Mouse (Mus musculus) intestine, embryonic 14.5 days (tissue): ENCODE data around the gene Lzts3. TPM values are rescaled to one million over a fixed set of nuclear protein-coding genes. Genes with fewer than 3 reads are reported as not detected.

Experiments used
- ATAC-seq: fragments of 200-750 bp; cut with Nextera tagmentation; replicated peaks from 2 replicates; pipeline ENCODE4 v1.8.0; 2017; ENCODE audit warnings: low read depth, moderate number of reproducible peaks, moderate TSS enrichment, moderate library complexity; ENCODE audit not compliant: low FRiP score, low TSS enrichment
- DNase-seq: peaks from one replicate; pipeline ENCODE4 v3.0.0-alpha.2; 2018; ENCODE audit warnings: low spot score
- H3K27ac ChIP-seq: fragments of 300-500 bp; sonication (generic); 2 replicates; pipeline ENCODE4 v1.5.1; 2014; ENCODE audit warnings: low read depth, mild to moderate bottlenecking, control low read depth
- H3K27me3 ChIP-seq: fragments of 300-500 bp; sonication (generic); replicated peaks from 2 replicates; pipeline ENCODE4 v1.6.1; 2014; ENCODE audit warnings: low read length, control low read depth; ENCODE audit not compliant: control insufficient read depth, insufficient read depth
- H3K36me3 ChIP-seq: fragments of 300-500 bp; sonication (generic); 2 replicates; pipeline ENCODE4 v1.6.1; 2014; ENCODE audit warnings: low read length, control low read depth; ENCODE audit not compliant: control insufficient read depth, insufficient read depth
- H3K4me1 ChIP-seq: fragments of 300-500 bp; sonication (generic); replicated peaks from 2 replicates; pipeline ENCODE4 v1.6.1; 2014; ENCODE audit warnings: low read length, control low read depth, mixed read lengths; ENCODE audit not compliant: control insufficient read depth, insufficient read depth
- H3K4me2 ChIP-seq: fragments of 300-500 bp; sonication (generic); 2 replicates; pipeline ENCODE4 v1.6.1; 2014; ENCODE audit warnings: low read length
- H3K4me3 ChIP-seq: fragments of 300-500 bp; sonication (generic); 2 replicates; pipeline ENCODE4 v1.5.1; 2014; ENCODE audit warnings: low read depth, low read length, control low read depth, mixed read lengths
- H3K9ac ChIP-seq: fragments of 300-500 bp; sonication (generic); 2 replicates; pipeline ENCODE4 v1.6.1; 2014; ENCODE audit warnings: mild to moderate bottlenecking, low read length
- H3K9me3 ChIP-seq: fragments of 300-500 bp; sonication (generic); 2 replicates; pipeline ENCODE4 v1.6.1; 2016; ENCODE audit warnings: low read length, control low read depth; ENCODE audit not compliant: control insufficient read depth
- WGBS: fragments of 180-500 bp; shearing (Covaris S2); extraction: QIAGEN DNeasy Blood & Tissue Kit; methylation state at CpG from one replicate; pipeline ENCODE4 v1.1.7; 2014; 5-methylcytosine and 5-hydroxymethylcytosine counted together
- polyA plus RNA-seq: library from polyadenylated mRNA; unstranded; fragments of >200 nt; fragmentation: Nextera tagmentation; extraction: Ambion mirVana; gene quantifications from 2 replicates; pipeline ENCODE4 v1.2.1, GENCODE M21; 2014

The Lzts3 gene
- polyA plus RNA-seq, 1 experiment from 2014 or later: 5.2 TPM

- Histone ChIP-seq H3K9ac (no peak overlapping the region), H3K9me3 (no peaks in the 10 kb centered on the region), H3K27me3 (no peaks in the 10 kb centered on the region), H3K27ac (no peak overlapping the region), H3K4me2 (no peak overlapping the region), H3K4me1 (no peaks in the 10 kb centered on the region), H3K4me3 (no peak overlapping the region), H3K36me3 (peaks cover 61% of the 10 kb centered on the region)
- ATAC-seq (no peak), DNase-seq (no peak)
- 86% methylated on average over 4 of the region's 4 CpGs for WGBS
Observed at GRCm38 (mm10) chr2:130602195-130602594, 40.4 kb downstream of the Lzts3 start.

- H3K4me3 ChIP-seq: no peak overlapping the region
- ATAC-seq (no peak), DNase-seq (no peak)
- H3K9ac ChIP-seq: no peak overlapping the region
- H3K36me3 ChIP-seq: peaks cover 67% of the 10 kb centered on the region
- no peaks in the 10 kb centered on the region for H3K9me3 ChIP-seq
- H3K27me3 ChIP-seq: no peaks in the 10 kb centered on the region
- no peak overlapping the region for H3K4me2 ChIP-seq
- no peaks in the 10 kb centered on the region for H3K4me1 ChIP-seq
- WGBS: 73% methylated on average over 3 of the region's 3 CpGs
- no peak overlapping the region for H3K27ac ChIP-seq
Observed at GRCm38 (mm10) chr2:130598399-130598798, 44.2 kb downstream of the Lzts3 start.

- Histone ChIP-seq H3K4me2 (no peak overlapping the region), H3K27me3 (no peaks in the 10 kb centered on the region), H3K4me3 (no peak overlapping the region), H3K36me3 (peaks cover 60% of the 10 kb centered on the region), H3K9me3 (no peaks in the 10 kb centered on the region), H3K27ac (no peak overlapping the region), H3K4me1 (no peaks in the 10 kb centered on the region), H3K9ac (no peak overlapping the region)
- DNase-seq (no peak), ATAC-seq (no peak)
- 4% methylated on average over 1 of the region's 1 CpGs for WGBS
Observed at GRCm38 (mm10) chr2:130597601-130598010, 45.0 kb downstream of the Lzts3 start.

GRCm38 (mm10) chr2:130595596-130595995, 47.0 kb downstream of the Lzts3 start:
- H3K4me3 ChIP-seq: no peak overlapping the region
- WGBS: 83% methylated on average over 1 of the region's 1 CpGs
- H3K36me3 ChIP-seq: peaks cover 58% of the 10 kb centered on the region
- ATAC-seq (no peak), DNase-seq (no peak)
- no peak overlapping the region for H3K4me2 ChIP-seq
- no peak overlapping the region for H3K9ac ChIP-seq
- H3K4me1 ChIP-seq: no peaks in the 10 kb centered on the region
- no peak overlapping the region for H3K27ac ChIP-seq
- H3K27me3 ChIP-seq: no peaks in the 10 kb centered on the region
- no peaks in the 10 kb centered on the region for H3K9me3 ChIP-seq

GRCm38 (mm10) chr2:130591016-130591415, 51.6 kb downstream of the Lzts3 start:
- Histone ChIP-seq H3K27ac (no peak overlapping the region), H3K4me1 (no peaks in the 10 kb centered on the region), H3K9me3 (no peaks in the 10 kb centered on the region), H3K36me3 (peaks cover 32% of the 10 kb centered on the region), H3K27me3 (no peaks in the 10 kb centered on the region), H3K4me3 (no peak overlapping the region), H3K9ac (no peak overlapping the region), H3K4me2 (no peak overlapping the region)
- 92% methylated on average over 2 of the region's 2 CpGs for whole genome bisulfite sequencing
- no peak for ATAC-seq
- no peak for DNase-seq

GRCm38 (mm10) chr2:130589761-130590160, 52.8 kb downstream of the Lzts3 start:
- Histone ChIP-seq H3K9me3 (no peaks in the 10 kb centered on the region), H3K36me3 (peaks cover 24% of the 10 kb centered on the region), H3K4me1 (no peaks in the 10 kb centered on the region), H3K27ac (no peak overlapping the region), H3K9ac (no peak overlapping the region), H3K4me3 (no peak overlapping the region), H3K27me3 (no peaks in the 10 kb centered on the region), H3K4me2 (no peak overlapping the region)
- 91% methylated on average over 2 of the region's 2 CpGs for WGBS
- ATAC-seq (no peak), DNase-seq (no peak)

GRCm38 (mm10) chr2:130589157-130589556, 53.4 kb downstream of the Lzts3 start:
- Histone ChIP-seq H3K4me3 (no peak overlapping the region), H3K27me3 (no peaks in the 10 kb centered on the region), H3K27ac (no peak overlapping the region), H3K4me2 (no peak overlapping the region), H3K9ac (no peak overlapping the region), H3K4me1 (no peaks in the 10 kb centered on the region), H3K9me3 (no peaks in the 10 kb centered on the region), H3K36me3 (peaks cover 24% of the 10 kb centered on the region)
- DNase-seq: no peak
- WGBS: 65% methylated on average over 4 of the region's 4 CpGs
- no peak for ATAC-seq

- ATAC-seq: no peak
- no peak overlapping the region for H3K9ac ChIP-seq
- no peaks in the 10 kb centered on the region for H3K9me3 ChIP-seq
- no peaks in the 10 kb centered on the region for H3K27me3 ChIP-seq
- H3K27ac ChIP-seq: no peak overlapping the region
- H3K4me3 ChIP-seq: no peak overlapping the region
- DNase-seq: no peak
- peaks cover 21% of the 10 kb centered on the region for H3K36me3 ChIP-seq
- H3K4me2 ChIP-seq: no peak overlapping the region
- 75% methylated on average over 2 of the region's 2 CpGs for WGBS
- H3K4me1 ChIP-seq: no peaks in the 10 kb centered on the region
Observed at GRCm38 (mm10) chr2:130588373-130588772, 54.2 kb downstream of the Lzts3 start.

GRCm38 (mm10) chr2:130586016-130586415, 56.6 kb downstream of the Lzts3 start:
- ATAC-seq (no peak), DNase-seq (no peak)
- Histone ChIP-seq H3K4me3 (no peak overlapping the region), H3K4me2 (no peak overlapping the region), H3K27ac (no peak overlapping the region), H3K9ac (no peak overlapping the region), H3K9me3 (no peaks in the 10 kb centered on the region), H3K36me3 (peaks cover 12% of the 10 kb centered on the region), H3K4me1 (no peaks in the 10 kb centered on the region), H3K27me3 (peaks cover 20% of the 10 kb centered on the region)
- 79% methylated on average over 6 of the region's 6 CpGs for WGBS
